Mouse (Mus musculus) stomach, postnatal 0 days (tissue): ENCODE results near the gene Vps16. TPM values are rescaled to one million over a fixed set of nuclear protein-coding genes. Genes with fewer than 3 reads are reported as not detected.

ENCODE experiments used
- ATAC-seq: fragments of 200-750 bp; cut with Nextera tagmentation; 2 replicates; pipeline ENCODE4 v1.8.0; 2017; ENCODE audit not compliant: low FRiP score, low TSS enrichment
- DNase-seq: peaks from one replicate; pipeline ENCODE4 v3.0.0-alpha.2; 2016; ENCODE audit warnings: low spot score
- H3K27ac ChIP-seq: fragments of 300-500 bp; sonication (generic); replicated peaks from 2 replicates; pipeline ENCODE4 v1.5.1; 2014; ENCODE audit warnings: mild to moderate bottlenecking, control low read depth
- H3K27me3 ChIP-seq: fragments of 300-500 bp; sonication (generic); 2 replicates; pipeline ENCODE4 v1.6.1; 2014; ENCODE audit warnings: low read length; ENCODE audit not compliant: control insufficient read depth, insufficient read depth
- H3K36me3 ChIP-seq: fragments of 300-500 bp; sonication (generic); 2 replicates; pipeline ENCODE4 v1.6.1; 2014; ENCODE audit warnings: low read length, mixed read lengths; ENCODE audit not compliant: control insufficient read depth, insufficient read depth
- H3K4me1 ChIP-seq: fragments of 300-500 bp; sonication (generic); replicated peaks from 2 replicates; pipeline ENCODE4 v1.6.1; 2014; ENCODE audit warnings: antibody characterized with exemption; ENCODE audit not compliant: control insufficient read depth, insufficient read depth
- H3K4me2 ChIP-seq: fragments of 300-500 bp; sonication (generic); replicated peaks from 2 replicates; pipeline ENCODE4 v1.6.1; 2014; ENCODE audit warnings: low read depth, mild to moderate bottlenecking, control low read depth, moderate library complexity
- H3K4me3 ChIP-seq: fragments of 300-500 bp; sonication (generic); 2 replicates; pipeline ENCODE4 v1.5.1; 2014; ENCODE audit warnings: low read depth, low read length, control low read depth
- H3K9ac ChIP-seq: fragments of 300-500 bp; sonication (generic); 2 replicates; pipeline ENCODE4 v1.6.1; 2014; ENCODE audit warnings: mild to moderate bottlenecking, low read length, control low read depth, mixed read lengths
- H3K9me3 ChIP-seq: fragments of 300-500 bp; sonication (generic); 2 replicates; pipeline ENCODE4 v1.6.1; 2016; ENCODE audit warnings: low read length; ENCODE audit not compliant: control insufficient read depth
- CTCF ChIP-seq: IDR thresholded peaks from 2 replicates; pipeline ENCODE4 v1.5.1; 2016; ENCODE audit warnings: antibody characterized with exemption, low read depth, mild to moderate bottlenecking, moderate library complexity
- EP300 ChIP-seq: optimal IDR thresholded peaks from 2 replicates; pipeline ENCODE3; 2016; ENCODE audit warnings: antibody characterized with exemption
- WGBS: fragments of 180-500 bp; shearing (Covaris S2); extraction: QIAGEN DNeasy Blood & Tissue Kit; methylation state at CpG from one replicate; pipeline ENCODE4 v1.1.7; 2014; 5-methylcytosine and 5-hydroxymethylcytosine counted together
- polyA plus RNA-seq: library from polyadenylated mRNA; unstranded; fragments of >200 nt; fragmentation: Nextera tagmentation; extraction: Ambion mirVana; gene quantifications from 2 replicates; pipeline ENCODE4 v1.2.1, GENCODE M21; 2015

Gene Vps16
- polyA plus RNA-seq, result 37.0 and 38.9 TPM in 2 replicates

GRCm38 (mm10) chr2:130424126-130424853 lies at the start of gene Vps16, which contains the start of gene Pced1a:
TSS of gene Vps16 (plus strand) at chr2:130424339.
TSS of gene Pced1a (minus strand) at chr2:130424701.
- no peaks in the 10 kb centered on the region for H3K9me3 ChIP-seq
- WGBS, result under 1% methylated on average over 58 of the region's 58 CpGs
- peak within 1 kb of the TSS; percentile 92 for H3K27ac ChIP-seq
- DNase-seq, result peak; percentile 94
- H3K4me3 ChIP-seq, result peak within 1 kb of the TSS; percentile 81
- H3K36me3 ChIP-seq, result no peaks in the 10 kb centered on the region
- peaks cover 4% of the 10 kb centered on the region; the same call in 1 of the 2 replicates for H3K4me1 ChIP-seq
- peak within 1 kb of the TSS; percentile 88 for H3K9ac ChIP-seq
- H3K27me3 ChIP-seq, result no peaks in the 10 kb centered on the region
- ATAC-seq, result peak; percentile 97
- peak within 1 kb of the TSS; percentile 90 for H3K4me2 ChIP-seq
- TF ChIP-seq CTCF, result peak; percentile 66
- TF ChIP-seq EP300, result no peak

GRCm38 (mm10) chr2:130374951-130375350 lies 49.2 kb upstream of the Vps16 start:
- Histone ChIP-seq H3K4me1 (no peaks in the 10 kb centered on the region), H3K9me3 (no peaks in the 10 kb centered on the region), H3K4me3 (no peak overlapping the region), H3K27me3 (no peaks in the 10 kb centered on the region), H3K27ac (no peak overlapping the region), H3K9ac (no peak overlapping the region), H3K4me2 (no peak overlapping the region), H3K36me3 (no peaks in the 10 kb centered on the region)
- TF ChIP-seq CTCF, result no peak
- TF ChIP-seq EP300, result no peak
- no peak for ATAC-seq
- WGBS, result 65% methylated on average over 4 of the region's 4 CpGs
- DNase-seq, result no peak

- no peak overlapping the region for H3K4me3 ChIP-seq
- no peak for DNase-seq
- no peak for ATAC-seq
Observed at GRCm38 (mm10) chr2:130383205-130383604, 40.9 kb upstream of the Vps16 start.

GRCm38 (mm10) chr2:130383895-130384294 lies 40.2 kb upstream of the Vps16 start:
- Histone ChIP-seq H3K36me3 (no peaks in the 10 kb centered on the region), H3K9me3 (no peaks in the 10 kb centered on the region), H3K4me2 (no peak overlapping the region), H3K4me3 (no peak overlapping the region), H3K27ac (no peak overlapping the region), H3K4me1 (no peaks in the 10 kb centered on the region), H3K27me3 (no peaks in the 10 kb centered on the region), H3K9ac (no peak overlapping the region)
- TF ChIP-seq CTCF (no peak), EP300 (no peak)
- 50% methylated on average over 6 of the region's 6 CpGs for WGBS
- peak; percentile 60; the same call in 1 of the 2 replicates for ATAC-seq
- DNase-seq, result no peak

More at GRCm38 (mm10) chr2:130383205-130383604, 40.9 kb upstream of the Vps16 start:
- no peak for TF ChIP-seq CTCF
- TF ChIP-seq EP300, result no peak
- no peak overlapping the region for H3K27ac ChIP-seq
- H3K36me3 ChIP-seq, result no peaks in the 10 kb centered on the region
- H3K4me2 ChIP-seq, result no peak overlapping the region
- 43% methylated on average over 3 of the region's 3 CpGs for WGBS
- no peak overlapping the region for H3K9ac ChIP-seq
- no peaks in the 10 kb centered on the region for H3K4me1 ChIP-seq
- no peaks in the 10 kb centered on the region for H3K9me3 ChIP-seq
- H3K27me3 ChIP-seq, result no peaks in the 10 kb centered on the region

- ATAC-seq (no peak), DNase-seq (no peak)
- Histone ChIP-seq H3K36me3 (no peaks in the 10 kb centered on the region), H3K27ac (no peak overlapping the region), H3K4me2 (no peak overlapping the region), H3K4me3 (no peak overlapping the region), H3K9me3 (no peaks in the 10 kb centered on the region), H3K9ac (no peak overlapping the region), H3K4me1 (no peaks in the 10 kb centered on the region), H3K27me3 (no peaks in the 10 kb centered on the region)
- TF ChIP-seq CTCF (no peak), EP300 (no peak)
- 81% methylated on average over 1 of the region's 1 CpGs for WGBS
Observed at GRCm38 (mm10) chr2:130386212-130386611, 37.9 kb upstream of the Vps16 start.

DNA sequence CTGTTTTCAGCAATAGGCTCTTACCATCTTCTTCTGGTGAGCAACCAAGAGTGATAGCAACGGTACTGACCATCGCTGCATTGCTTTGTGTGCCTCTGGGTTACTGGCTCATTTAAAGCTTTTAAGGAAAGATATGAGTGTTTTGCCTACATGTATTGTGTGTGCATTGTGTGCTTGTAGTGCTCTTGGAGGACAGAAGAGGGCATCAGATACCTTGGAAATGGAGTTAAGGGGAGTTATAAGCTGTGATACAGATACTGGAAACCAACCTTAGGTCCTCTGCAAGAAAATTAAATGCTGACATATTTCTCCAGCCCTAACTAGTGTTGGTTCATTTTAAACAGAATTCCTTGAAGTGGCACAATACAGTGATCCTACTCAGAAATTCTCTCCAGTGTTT lies 35.3 kb upstream of the Vps16 start:
- DNase-seq, result no peak
- H3K4me2 ChIP-seq, result no peak overlapping the region
- no peak for ATAC-seq
- no peaks in the 10 kb centered on the region for H3K36me3 ChIP-seq
- no peak for TF ChIP-seq EP300
- peak; percentile 72 for TF ChIP-seq CTCF
- H3K4me1 ChIP-seq, result no peaks in the 10 kb centered on the region
- H3K9me3 ChIP-seq, result no peaks in the 10 kb centered on the region
- no peaks in the 10 kb centered on the region for H3K27me3 ChIP-seq
- 74% methylated on average over 2 of the region's 2 CpGs for WGBS
- H3K27ac ChIP-seq, result no peak overlapping the region
- H3K9ac ChIP-seq, result no peak overlapping the region
- H3K4me3 ChIP-seq, result no peak overlapping the region
